Mouse (Mus musculus) liver, embryonic 13.5 days (tissue): Measurements from ENCODE around the gene Eid3. TPM values are rescaled to one million over a fixed set of nuclear protein-coding genes. Genes with fewer than 3 reads are reported as not detected.

ENCODE experiments used
- ATAC-seq: fragments of 200-750 bp; cut with Nextera tagmentation; 2 replicates; pipeline ENCODE4 v1.8.0; 2017; ENCODE audit warnings: low read depth, mild to moderate bottlenecking, moderate number of reproducible peaks, moderate library complexity
- DNase-seq: peaks from one replicate; pipeline ENCODE4 v3.0.0; 2022
- H3K27ac ChIP-seq: fragments of 300-500 bp; sonication (generic); 2 replicates; pipeline ENCODE4 v1.5.1; 2015; ENCODE audit warnings: moderate library complexity, mild to moderate bottlenecking, inconsistent platforms
- H3K27me3 ChIP-seq: fragments of 300-500 bp; sonication (generic); 2 replicates; pipeline ENCODE4 v1.6.1; 2015; ENCODE audit warnings: mild to moderate bottlenecking, inconsistent platforms
- H3K36me3 ChIP-seq: fragments of 300-500 bp; sonication (generic); 2 replicates; pipeline ENCODE4 v1.6.1; 2015; ENCODE audit warnings: mild to moderate bottlenecking, inconsistent platforms
- H3K4me1 ChIP-seq: fragments of 300-500 bp; sonication (generic); replicated peaks from 2 replicates; pipeline ENCODE4 v1.6.1; 2015; ENCODE audit warnings: inconsistent platforms
- H3K4me2 ChIP-seq: fragments of 300-500 bp; sonication (generic); 2 replicates; pipeline ENCODE4 v1.6.1; 2015; ENCODE audit warnings: inconsistent platforms, mild to moderate bottlenecking, moderate library complexity
- H3K4me3 ChIP-seq: fragments of 300-500 bp; sonication (generic); replicated peaks from 2 replicates; pipeline ENCODE4 v1.5.1; 2015; ENCODE audit warnings: mild to moderate bottlenecking, inconsistent platforms
- H3K9ac ChIP-seq: fragments of 300-500 bp; sonication (generic); 2 replicates; pipeline ENCODE4 v1.6.1; 2015; ENCODE audit warnings: mild to moderate bottlenecking, inconsistent platforms
- H3K9me3 ChIP-seq: fragments of 300-500 bp; sonication (generic); replicated peaks from 2 replicates; pipeline ENCODE4 v1.6.1; 2016; ENCODE audit warnings: inconsistent platforms
- WGBS: fragments of 180-500 bp; shearing (Covaris S2); methylation state at CpG from one replicate; pipeline ENCODE4 v1.1.7; 2015; ENCODE audit not compliant: insufficient replicate concordance; 5-methylcytosine and 5-hydroxymethylcytosine counted together
- polyA plus RNA-seq: library from polyadenylated mRNA; unstranded; fragments of >200 nt; fragmentation: Nextera tagmentation; extraction: Ambion mirVana; gene quantifications from 2 replicates; pipeline ENCODE4 v1.2.1, GENCODE M21; 2015

Eid3 gene
- polyA plus RNA-seq: 0.22 and 0.28 TPM in 2 replicates

GRCm38 (mm10) chr10:82866356-82866755 lies at the start of gene Eid3:
Gene Eid3, plus strand, starts transcription at chr10:82866626.
- 77% methylated on average over 9 of the region's 9 CpGs for WGBS
- no peaks in the 10 kb centered on the region for H3K9me3 ChIP-seq
- no peak within 1 kb of the TSS for H3K4me2 ChIP-seq
- no peaks in the 10 kb centered on the region for H3K27me3 ChIP-seq
- H3K4me3 ChIP-seq: no peak within 1 kb of the TSS
- no peak for ATAC-seq
- no peak within 1 kb of the TSS for H3K27ac ChIP-seq
- no peak for DNase-seq
- no peak within 1 kb of the TSS for H3K9ac ChIP-seq
- peaks cover 75% of the 10 kb centered on the region for H3K36me3 ChIP-seq
- peaks cover 50% of the 10 kb centered on the region for H3K4me1 ChIP-seq

DNA sequence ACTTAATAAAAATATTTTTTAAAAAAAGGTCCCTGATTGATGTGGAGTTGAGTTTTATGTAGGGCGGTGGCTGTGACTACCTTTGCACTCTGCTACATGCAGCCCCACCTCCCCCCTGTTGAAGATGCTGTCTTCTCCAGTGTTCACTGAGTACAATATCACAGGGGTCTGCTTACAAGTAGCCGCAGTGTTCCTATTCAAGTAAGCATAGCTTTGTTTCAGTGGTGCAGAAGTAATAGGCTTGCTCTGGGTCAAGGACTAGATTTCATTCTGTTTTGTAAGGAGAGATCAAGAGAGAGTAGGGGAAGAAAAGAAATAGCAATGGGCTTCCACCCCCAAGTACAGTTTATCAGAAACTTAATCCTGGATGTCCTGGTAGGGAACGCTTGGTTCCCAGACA lies 48.9 kb upstream of the Eid3 start:
- Histone ChIP-seq H3K27ac (no peak overlapping the region), H3K4me3 (no peak overlapping the region), H3K27me3 (peaks cover 2% of the 10 kb centered on the region; the same call in 1 of the 2 replicates), H3K36me3 (no peaks in the 10 kb centered on the region), H3K9ac (no peak overlapping the region), H3K4me1 (peaks cover 17% of the 10 kb centered on the region), H3K9me3 (no peaks in the 10 kb centered on the region), H3K4me2 (no peak overlapping the region)
- ATAC-seq: no peak
- 83% methylated on average over 3 of the region's 3 CpGs for WGBS
- DNase-seq: no peak

DNA sequence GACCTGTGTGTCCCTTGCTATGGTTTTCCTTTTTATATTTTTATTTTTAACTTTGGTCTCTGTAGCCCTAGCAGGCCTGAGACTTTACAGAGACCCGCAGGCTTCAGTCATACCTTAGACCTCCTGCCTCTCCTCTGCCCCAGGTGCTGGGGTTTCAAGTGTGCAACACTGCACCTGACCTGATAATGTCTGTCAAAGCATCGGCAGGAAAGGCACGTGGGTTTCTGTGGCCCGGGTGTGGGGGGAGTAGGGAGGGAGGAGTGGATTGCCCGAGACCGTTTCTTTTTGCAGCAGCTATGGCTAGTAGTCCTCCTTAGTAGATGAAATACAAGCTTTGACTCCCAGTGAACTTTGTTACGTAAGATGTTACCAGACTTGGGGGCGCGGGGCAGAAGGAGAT lies 48.5 kb upstream of the Eid3 start:
- H3K9ac ChIP-seq: no peak overlapping the region
- WGBS: 48% methylated on average over 9 of the region's 9 CpGs
- no peaks in the 10 kb centered on the region for H3K27me3 ChIP-seq
- H3K4me1 ChIP-seq: peaks cover 17% of the 10 kb centered on the region
- H3K4me3 ChIP-seq: no peak overlapping the region
- H3K9me3 ChIP-seq: no peaks in the 10 kb centered on the region
- no peak overlapping the region for H3K4me2 ChIP-seq
- ATAC-seq (no peak), DNase-seq (no peak)
- no peaks in the 10 kb centered on the region for H3K36me3 ChIP-seq
- no peak overlapping the region for H3K27ac ChIP-seq

GRCm38 (mm10) chr10:82818661-82819060 lies 47.8 kb upstream of the Eid3 start:
- H3K4me1 ChIP-seq: peaks cover 13% of the 10 kb centered on the region
- no peaks in the 10 kb centered on the region for H3K36me3 ChIP-seq
- H3K4me2 ChIP-seq: no peak overlapping the region
- DNase-seq: no peak
- no peaks in the 10 kb centered on the region for H3K27me3 ChIP-seq
- no peaks in the 10 kb centered on the region for H3K9me3 ChIP-seq
- H3K9ac ChIP-seq: no peak overlapping the region
- no peak overlapping the region for H3K27ac ChIP-seq
- 68% methylated on average over 6 of the region's 6 CpGs for WGBS
- H3K4me3 ChIP-seq: no peak overlapping the region
- ATAC-seq: no peak

DNA sequence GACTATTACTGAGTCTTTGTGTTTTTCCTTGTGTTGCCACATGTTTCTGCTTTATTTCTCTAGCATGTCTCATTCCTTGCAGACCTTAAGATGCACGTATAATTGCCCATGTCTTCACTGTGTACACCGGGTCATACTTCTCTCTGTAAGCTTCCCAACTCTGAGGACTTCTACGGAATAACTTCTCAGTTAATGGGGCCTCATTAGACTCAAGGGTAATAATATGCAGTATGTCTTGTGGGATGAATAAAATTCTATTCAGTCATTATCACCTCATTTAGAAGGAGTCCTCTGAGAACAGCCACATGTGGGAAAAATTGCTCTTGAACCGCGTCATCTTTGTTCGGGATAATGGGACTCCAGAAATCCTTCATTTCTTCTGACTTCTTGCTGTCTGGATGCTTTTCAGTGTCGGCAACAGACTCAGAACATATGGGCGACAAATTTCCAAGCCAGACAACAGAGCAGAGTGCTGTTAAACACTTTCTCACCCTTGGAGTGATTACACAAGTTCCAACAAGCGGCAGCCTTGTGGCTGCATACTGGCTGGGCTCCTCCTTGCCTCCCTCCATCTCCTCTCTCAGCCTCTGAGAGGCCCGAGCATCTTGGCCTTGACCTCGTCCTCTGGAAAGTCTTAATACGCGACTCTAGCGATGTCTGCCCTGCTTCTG lies 43.2 kb upstream of the Eid3 start:
- no peak overlapping the region for H3K4me3 ChIP-seq
- H3K9ac ChIP-seq: no peak overlapping the region
- ATAC-seq (no peak), DNase-seq (no peak)
- H3K9me3 ChIP-seq: no peaks in the 10 kb centered on the region
- no peaks in the 10 kb centered on the region for H3K36me3 ChIP-seq
- WGBS: 65% methylated on average over 14 of the region's 14 CpGs
- H3K4me1 ChIP-seq: no peaks in the 10 kb centered on the region
- no peak overlapping the region for H3K27ac ChIP-seq
- no peaks in the 10 kb centered on the region; the same call in 1 of the 2 replicates for H3K27me3 ChIP-seq
- no peak overlapping the region for H3K4me2 ChIP-seq

GRCm38 (mm10) chr10:82823779-82824177 lies 42.6 kb upstream of the Eid3 start:
- Histone ChIP-seq H3K36me3 (no peaks in the 10 kb centered on the region), H3K9ac (no peak overlapping the region), H3K9me3 (no peaks in the 10 kb centered on the region), H3K4me2 (no peak overlapping the region), H3K4me3 (no peak overlapping the region), H3K27ac (no peak overlapping the region), H3K4me1 (no peaks in the 10 kb centered on the region), H3K27me3 (no peaks in the 10 kb centered on the region; the same call in 1 of the 2 replicates)
- DNase-seq: no peak
- no peak for ATAC-seq
- WGBS: 67% methylated on average over 5 of the region's 5 CpGs

GRCm38 (mm10) chr10:82824541-82824940 lies 41.9 kb upstream of the Eid3 start:
- Histone ChIP-seq H3K9me3 (no peaks in the 10 kb centered on the region), H3K36me3 (no peaks in the 10 kb centered on the region), H3K27me3 (no peaks in the 10 kb centered on the region; the same call in 1 of the 2 replicates), H3K4me2 (no peak overlapping the region), H3K27ac (no peak overlapping the region), H3K4me3 (no peak overlapping the region), H3K4me1 (no peaks in the 10 kb centered on the region), H3K9ac (no peak overlapping the region)
- no peak for DNase-seq
- ATAC-seq: no peak
- 58% methylated on average over 10 of the region's 10 CpGs for WGBS

DNA sequence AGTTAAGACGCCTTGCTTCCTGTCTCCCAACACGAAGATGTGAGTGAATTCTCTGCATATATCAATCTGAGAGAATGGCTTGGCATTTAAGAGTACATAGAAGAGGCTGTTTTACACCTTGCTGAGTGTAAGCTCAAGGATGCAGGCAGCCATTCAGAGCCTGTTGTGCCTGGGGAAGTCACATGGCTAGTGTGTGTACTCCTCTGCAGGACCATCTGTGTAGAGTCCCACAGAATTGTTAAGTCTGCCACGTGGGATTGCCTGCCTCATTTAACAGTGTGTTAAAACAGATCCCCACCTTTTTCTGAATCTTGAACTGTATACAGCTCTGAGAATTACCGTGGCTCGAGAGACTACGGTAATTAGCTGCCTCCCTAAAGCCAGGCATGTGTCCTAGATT lies 39.9 kb upstream of the Eid3 start:
- Histone ChIP-seq H3K9me3 (no peaks in the 10 kb centered on the region), H3K4me2 (no peak overlapping the region), H3K9ac (no peak overlapping the region), H3K27me3 (no peaks in the 10 kb centered on the region; the same call in 1 of the 2 replicates), H3K36me3 (no peaks in the 10 kb centered on the region), H3K4me3 (no peak overlapping the region), H3K27ac (no peak overlapping the region), H3K4me1 (no peaks in the 10 kb centered on the region)
- DNase-seq: no peak
- 48% methylated on average over 6 of the region's 6 CpGs for WGBS
- no peak for ATAC-seq

DNA sequence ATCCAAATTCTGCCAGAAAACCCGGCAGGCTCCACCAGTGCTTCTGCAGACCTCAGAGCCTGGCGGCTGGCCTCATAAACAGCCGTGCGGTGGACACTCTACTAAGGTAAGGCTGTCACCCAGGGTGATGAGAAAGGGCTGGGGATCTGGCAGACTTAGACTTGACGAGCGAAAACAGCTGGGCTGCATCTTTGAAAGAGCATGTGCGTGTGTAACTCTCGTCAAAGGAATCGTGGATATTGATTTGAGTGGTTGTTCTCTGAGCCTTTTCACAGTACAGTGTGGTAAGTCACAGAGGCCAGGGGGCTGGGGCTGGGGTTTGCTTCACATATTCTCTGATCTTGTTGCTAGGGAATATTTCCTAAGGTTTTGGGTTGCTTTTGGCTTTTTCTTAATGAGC lies 32.5 kb upstream of the Eid3 start, which contains the start of gene Txnrd1:
Txnrd1 (plus strand) TSS at position 26 of the 400 bp plus-strand sequence.
- no peaks in the 10 kb centered on the region for H3K9me3 ChIP-seq
- H3K4me1 ChIP-seq: no peaks in the 10 kb centered on the region; the same call in 1 of the 2 replicates
- ATAC-seq (no peak), DNase-seq (no peak)
- H3K27ac ChIP-seq: no peak within 1 kb of the TSS
- H3K27me3 ChIP-seq: no peaks in the 10 kb centered on the region
- H3K36me3 ChIP-seq: no peaks in the 10 kb centered on the region
- WGBS: 71% methylated on average over 9 of the region's 9 CpGs
- no peak within 1 kb of the TSS for H3K4me3 ChIP-seq
- no peak within 1 kb of the TSS for H3K9ac ChIP-seq
- H3K4me2 ChIP-seq: no peak within 1 kb of the TSS

GRCm38 (mm10) chr10:82835898-82836297 lies 30.5 kb upstream of the Eid3 start:
- H3K9me3 ChIP-seq: no peaks in the 10 kb centered on the region

GRCm38 (mm10) chr10:82838390-82838789 lies 28.0 kb upstream of the Eid3 start:
- no peak overlapping the region for H3K27ac ChIP-seq
- no peak overlapping the region for H3K9ac ChIP-seq
- no peaks in the 10 kb centered on the region for H3K27me3 ChIP-seq
- H3K4me3 ChIP-seq: no peak overlapping the region
- H3K36me3 ChIP-seq: no peaks in the 10 kb centered on the region
- no peak overlapping the region for H3K4me2 ChIP-seq
- H3K9me3 ChIP-seq: no peaks in the 10 kb centered on the region
- DNase-seq (no peak), ATAC-seq (no peak)
- no peaks in the 10 kb centered on the region; the same call in 1 of the 2 replicates for H3K4me1 ChIP-seq
- WGBS: 65% methylated on average over 7 of the region's 7 CpGs

More at GRCm38 (mm10) chr10:82835898-82836297, 30.5 kb upstream of the Eid3 start:
- Histone ChIP-seq H3K4me1 (no peaks in the 10 kb centered on the region; the same call in 1 of the 2 replicates), H3K4me2 (no peak overlapping the region), H3K27ac (no peak overlapping the region), H3K36me3 (no peaks in the 10 kb centered on the region), H3K4me3 (no peak overlapping the region), H3K9ac (no peak overlapping the region), H3K27me3 (no peaks in the 10 kb centered on the region)
- DNase-seq (no peak), ATAC-seq (no peak)
- 63% methylated on average over 3 of the region's 3 CpGs for WGBS

- no peaks in the 10 kb centered on the region for H3K36me3 ChIP-seq
- no peaks in the 10 kb centered on the region for H3K4me1 ChIP-seq
- ATAC-seq (no peak), DNase-seq (no peak)
- H3K4me2 ChIP-seq: no peak overlapping the region
- no peaks in the 10 kb centered on the region for H3K27me3 ChIP-seq
- H3K27ac ChIP-seq: no peak overlapping the region
- 48% methylated on average over 6 of the region's 6 CpGs for WGBS
- no peak overlapping the region for H3K4me3 ChIP-seq
- no peaks in the 10 kb centered on the region for H3K9me3 ChIP-seq
- H3K9ac ChIP-seq: no peak overlapping the region
Measured at GRCm38 (mm10) chr10:82844090-82844489, 22.3 kb upstream of the Eid3 start.
